Mouse (Mus musculus): ENCODE measurements at regions not wholly inside any gene's neighbourhood (a gene's known extent, or its start where the extent isn't known, plus 50 kb on each side); places are given as distances from the start of the nearest gene placed in this dataset.
A peak's percentile ranks its signal among the peaks of the same experiment; 100 is the strongest.
"Not testable (repeated sequence)": the region's sequence is repeated elsewhere in the genome, so short reads cannot be mapped to it uniquely, and the experiment has no call there.

DNA sequence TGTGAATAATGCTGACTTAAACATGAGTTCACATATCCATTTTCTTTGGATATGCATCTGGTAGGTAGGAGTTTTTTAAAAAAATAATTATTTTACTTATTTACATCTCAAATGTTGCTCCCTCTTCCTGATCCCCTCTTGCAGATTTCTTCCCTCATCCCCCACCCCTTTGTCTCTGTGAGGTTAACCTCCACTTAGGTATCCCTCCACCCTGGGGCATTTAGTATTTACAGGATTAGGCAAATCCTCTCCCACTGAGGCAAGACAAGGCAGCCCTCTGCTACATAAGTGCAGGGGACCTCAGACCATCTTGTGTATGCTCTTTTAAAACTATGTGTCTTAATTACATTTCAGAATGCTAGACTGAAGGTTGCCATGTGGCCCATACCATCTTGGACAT, 155.2 kb upstream of the Shcbp1 start:
- ATAC-seq (replicated peaks): no peak
- Histone ChIP-seq H3K4me2 (no peak overlapping the region), H3K36me3 (replicated peaks) (no peaks in the 10 kb centered on the region), H3K4me1 (no peaks in the 10 kb centered on the region), H3K27me3 (replicated peaks) (no peaks in the 10 kb centered on the region), H3K27ac (no peak overlapping the region), H3K9me3 (no peaks in the 10 kb centered on the region), H3K9ac (no peak overlapping the region), H3K4me3 (no peak overlapping the region)

- Histone ChIP-seq H3K9ac (no peak overlapping the region), H3K27ac (no peak overlapping the region), H3K27me3 (replicated peaks) (no peaks in the 10 kb centered on the region), H3K36me3 (replicated peaks) (no peaks in the 10 kb centered on the region), H3K4me1 (no peaks in the 10 kb centered on the region), H3K4me2 (no peak overlapping the region), H3K9me3 (no peaks in the 10 kb centered on the region), H3K4me3 (no peak overlapping the region)
- WGBS: 28% methylated on average over 2 of the region's 2 CpGs
- ATAC-seq (replicated peaks): no peak
Measured at GRCm38 (mm10) chr8:4934035-4934434, 154.7 kb upstream of the Shcbp1 start.

DNA sequence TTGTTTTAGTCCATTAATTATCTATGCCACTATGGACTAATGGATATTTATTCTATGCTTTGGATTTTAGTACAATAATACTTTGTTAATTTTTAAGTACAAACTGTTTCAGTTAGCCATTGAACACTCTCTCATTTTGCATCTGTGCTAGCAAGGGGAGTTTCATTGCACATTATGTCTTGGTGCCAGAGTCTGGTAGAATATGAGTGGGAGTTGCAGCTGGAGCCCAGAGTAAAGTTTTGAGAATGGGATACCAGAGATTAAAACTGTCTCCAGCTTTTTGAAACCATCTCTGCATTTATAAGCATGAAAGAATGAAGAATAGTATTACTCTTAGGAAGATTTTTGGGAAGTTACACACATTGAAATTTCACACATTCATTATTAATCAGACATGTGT, 137.1 kb upstream of the Shcbp1 start:
- H3K27ac ChIP-seq: no peak overlapping the region
- H3K4me2 ChIP-seq: no peak overlapping the region
- no peak overlapping the region for H3K9ac ChIP-seq
- H3K27me3 ChIP-seq (replicated peaks): no peaks in the 10 kb centered on the region
- H3K36me3 ChIP-seq (replicated peaks): no peaks in the 10 kb centered on the region
- no peaks in the 10 kb centered on the region for H3K4me1 ChIP-seq
- no peak overlapping the region for H3K4me3 ChIP-seq
- ATAC-seq (replicated peaks): no peak
- H3K9me3 ChIP-seq: no peaks in the 10 kb centered on the region

DNA sequence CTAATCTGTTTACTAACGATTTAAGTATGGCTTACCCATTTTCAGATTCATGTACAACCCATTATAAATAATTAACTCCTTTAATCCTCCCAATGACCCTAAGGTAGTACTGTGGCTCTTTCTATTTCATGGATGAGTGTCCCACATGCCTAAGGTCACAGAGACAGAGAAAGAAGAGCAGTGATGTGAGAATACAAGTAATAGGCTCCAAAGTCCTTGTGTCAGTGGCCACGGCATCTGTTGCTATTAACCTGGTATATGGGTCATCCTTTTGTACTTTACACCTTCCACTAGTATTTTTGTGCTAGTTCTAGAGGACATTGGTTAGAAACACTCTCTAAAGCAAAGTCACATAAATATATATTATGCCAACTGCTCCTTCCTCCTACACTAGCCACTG, 115.7 kb upstream of the Shcbp1 start:
- no peaks in the 10 kb centered on the region for H3K36me3 ChIP-seq (replicated peaks)
- no peaks in the 10 kb centered on the region for H3K27me3 ChIP-seq (replicated peaks)
- no peaks in the 10 kb centered on the region for H3K4me1 ChIP-seq
- H3K9ac ChIP-seq: no peak overlapping the region
- H3K27ac ChIP-seq: no peak overlapping the region
- no peaks in the 10 kb centered on the region for H3K9me3 ChIP-seq
- H3K4me2 ChIP-seq: no peak overlapping the region
- WGBS: 93% methylated on average over 2 of the region's 2 CpGs
- H3K4me3 ChIP-seq: no peak overlapping the region
- ATAC-seq (replicated peaks): no peak

DNA sequence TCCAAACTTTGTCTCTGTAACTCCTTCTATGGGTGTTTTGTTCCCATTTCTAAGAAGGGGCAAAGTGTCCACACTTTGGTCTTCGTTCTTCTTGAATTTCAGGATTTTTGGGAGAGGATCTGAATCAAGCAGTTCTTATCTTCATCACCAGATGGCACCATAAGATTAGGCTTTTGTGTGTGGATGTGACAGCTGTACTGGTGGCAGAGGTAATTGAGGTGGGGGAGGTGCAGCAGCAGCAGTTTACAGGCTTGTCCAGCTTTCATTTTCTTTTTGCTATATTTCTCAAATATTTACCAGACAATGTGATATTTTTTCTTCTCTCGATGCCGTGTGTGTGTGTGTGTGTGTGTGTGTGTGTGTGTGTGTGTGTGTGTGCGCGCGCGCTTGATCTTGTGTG, 89.4 kb upstream of the Shcbp1 start:
- 79% methylated on average over 7 of the region's 7 CpGs for WGBS
- not testable (repeated sequence) for H3K27ac ChIP-seq; H3K27me3 ChIP-seq (replicated peaks); H3K4me1 ChIP-seq; H3K9ac ChIP-seq; H3K36me3 ChIP-seq (replicated peaks); H3K4me2 ChIP-seq; H3K9me3 ChIP-seq; H3K4me3 ChIP-seq
- ATAC-seq (replicated peaks): peak; percentile 97

- no peak overlapping the region for H3K27ac ChIP-seq
- 88% methylated on average over 3 of the region's 3 CpGs for WGBS
- no peak for ATAC-seq (replicated peaks)
Measured at GRCm38 (mm10) chr8:4839087-4839486, 59.7 kb upstream of the Shcbp1 start.

GRCm38 (mm10) chr8:4838527-4838926, 59.2 kb upstream of the Shcbp1 start:
- Histone ChIP-seq H3K4me3 (no peak overlapping the region), H3K27ac (no peak overlapping the region), H3K9me3 (no peaks in the 10 kb centered on the region), H3K36me3 (replicated peaks) (no peaks in the 10 kb centered on the region), H3K9ac (no peak overlapping the region), H3K4me1 (no peaks in the 10 kb centered on the region), H3K4me2 (no peak overlapping the region), H3K27me3 (replicated peaks) (no peaks in the 10 kb centered on the region)
- ATAC-seq (replicated peaks): no peak

More at GRCm38 (mm10) chr8:4839087-4839486, 59.7 kb upstream of the Shcbp1 start:
- H3K4me1 ChIP-seq: no peaks in the 10 kb centered on the region
- H3K9ac ChIP-seq: no peak overlapping the region
- no peaks in the 10 kb centered on the region for H3K27me3 ChIP-seq (replicated peaks)
- H3K9me3 ChIP-seq: no peaks in the 10 kb centered on the region
- no peak overlapping the region for H3K4me2 ChIP-seq
- no peak overlapping the region for H3K4me3 ChIP-seq
- H3K36me3 ChIP-seq (replicated peaks): no peaks in the 10 kb centered on the region

GRCm38 (mm10) chr8:4837719-4838118, 58.4 kb upstream of the Shcbp1 start:
- 81% methylated on average over 2 of the region's 2 CpGs for WGBS
- Histone ChIP-seq H3K4me3 (no peak overlapping the region), H3K4me2 (no peak overlapping the region), H3K27me3 (replicated peaks) (no peaks in the 10 kb centered on the region), H3K9me3 (no peaks in the 10 kb centered on the region), H3K4me1 (no peaks in the 10 kb centered on the region), H3K36me3 (replicated peaks) (no peaks in the 10 kb centered on the region), H3K9ac (no peak overlapping the region), H3K27ac (no peak overlapping the region)
- ATAC-seq (replicated peaks): no peak

- Histone ChIP-seq H3K4me1 (no peaks in the 10 kb centered on the region), H3K9ac (no peak overlapping the region), H3K36me3 (replicated peaks) (no peaks in the 10 kb centered on the region), H3K27ac (no peak overlapping the region), H3K9me3 (no peaks in the 10 kb centered on the region), H3K4me3 (no peak overlapping the region), H3K27me3 (replicated peaks) (no peaks in the 10 kb centered on the region), H3K4me2 (no peak overlapping the region)
- no peak for ATAC-seq (replicated peaks)
- 84% methylated on average over 2 of the region's 2 CpGs for WGBS
Measured at GRCm38 (mm10) chr8:4836651-4837050, 57.3 kb upstream of the Shcbp1 start.
